Mouse (Mus musculus) testis, adult 2 months (tissue): Measurements from ENCODE around the gene Endou. TPM values are rescaled to one million over a fixed set of nuclear protein-coding genes. Genes with fewer than 3 reads are reported as not detected.

Experiments
- H3K27ac ChIP-seq: fragments of 200-500 bp; 2 replicates; pipeline ENCODE4 v1.5.1; 2012; ENCODE audit warnings: low read depth, low read length; ENCODE audit not compliant: control insufficient read depth, insufficient read depth
- H3K27me3 ChIP-seq: fragments of 200-500 bp; 2 replicates; pipeline ENCODE4 v1.6.1; 2012; ENCODE audit warnings: mild to moderate bottlenecking, low read length, moderate library complexity; ENCODE audit not compliant: control insufficient read depth, insufficient read depth
- H3K36me3 ChIP-seq: fragments of 200-500 bp; 2 replicates; pipeline ENCODE4 v1.6.1; 2012; ENCODE audit warnings: mild to moderate bottlenecking, low read length; ENCODE audit not compliant: control insufficient read depth, insufficient read depth
- H3K4me1 ChIP-seq: fragments of 200-500 bp; 2 replicates; pipeline ENCODE4 v1.6.1; 2012; ENCODE audit warnings: low read length; ENCODE audit not compliant: control insufficient read depth, insufficient read depth
- H3K4me3 ChIP-seq: fragments of 200-500 bp; 2 replicates; pipeline ENCODE4 v1.5.1; 2012; ENCODE audit warnings: low read depth, mild to moderate bottlenecking, low read length, moderate library complexity, mixed read lengths; ENCODE audit not compliant: control insufficient read depth
- CTCF ChIP-seq: fragments of 200-500 bp; IDR thresholded peaks from 2 replicates; pipeline ENCODE4 v1.5.1; 2012; ENCODE audit warnings: low read depth, mild to moderate bottlenecking, inconsistent platforms, low read length, moderate library complexity; ENCODE audit not compliant: control insufficient read depth, insufficient read depth, insufficient replicate concordance
- POLR2A ChIP-seq: fragments of 200-500 bp; IDR thresholded peaks from 2 replicates; pipeline ENCODE4 v1.6.1; 2012; ENCODE audit warnings: low read depth, mild to moderate bottlenecking, inconsistent platforms, low read length, moderate library complexity; ENCODE audit not compliant: control insufficient read depth
- polyA plus RNA-seq: library from polyadenylated mRNA; depleted of rRNA; stranded (reverse); fragments of >200 nt; gene quantifications from 2 replicates; pipeline ENCODE4 v1.2.3, GENCODE M21; 2012

Gene Endou
- polyA plus RNA-seq, 1 experiment = 0.89 TPM

- Histone ChIP-seq H3K4me1 (peaks cover 15% of the 10 kb centered on the region), H3K36me3 (no peaks in the 10 kb centered on the region), H3K27ac (peak overlapping the region; percentile 65), H3K27me3 (no peaks in the 10 kb centered on the region), H3K4me3 (no peak overlapping the region)
- TF ChIP-seq CTCF (no peak), POLR2A (no peak)
Measured at GRCm38 (mm10) chr15:97727048-97727447, 4.1 kb downstream of the Endou start.

DNA sequence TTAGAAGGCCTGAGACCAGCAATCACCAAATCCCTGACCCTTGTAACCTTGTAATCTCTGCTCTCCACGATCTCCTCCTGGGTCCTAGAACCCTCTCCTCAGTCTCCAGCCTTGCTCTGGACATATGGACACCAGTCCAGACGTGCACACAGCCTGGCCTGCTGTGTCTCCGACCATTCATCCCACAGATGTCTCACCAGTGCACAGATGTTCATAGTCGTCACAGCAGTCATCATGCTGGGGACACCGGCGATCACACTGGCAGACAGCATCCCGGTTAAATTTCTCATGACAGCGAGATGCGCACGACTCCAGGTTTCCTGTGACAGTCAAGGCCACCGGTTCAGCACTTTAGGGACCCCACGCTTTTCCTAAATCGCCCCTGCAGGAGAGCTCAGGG is 4.8 kb downstream of the Endou start:
- Histone ChIP-seq H3K4me3 (no peak overlapping the region), H3K36me3 (no peaks in the 10 kb centered on the region), H3K4me1 (peaks cover 15% of the 10 kb centered on the region), H3K27me3 (no peaks in the 10 kb centered on the region), H3K27ac (peak overlapping the region; percentile 88)
- no peak for TF ChIP-seq POLR2A
- no peak for TF ChIP-seq CTCF

DNA sequence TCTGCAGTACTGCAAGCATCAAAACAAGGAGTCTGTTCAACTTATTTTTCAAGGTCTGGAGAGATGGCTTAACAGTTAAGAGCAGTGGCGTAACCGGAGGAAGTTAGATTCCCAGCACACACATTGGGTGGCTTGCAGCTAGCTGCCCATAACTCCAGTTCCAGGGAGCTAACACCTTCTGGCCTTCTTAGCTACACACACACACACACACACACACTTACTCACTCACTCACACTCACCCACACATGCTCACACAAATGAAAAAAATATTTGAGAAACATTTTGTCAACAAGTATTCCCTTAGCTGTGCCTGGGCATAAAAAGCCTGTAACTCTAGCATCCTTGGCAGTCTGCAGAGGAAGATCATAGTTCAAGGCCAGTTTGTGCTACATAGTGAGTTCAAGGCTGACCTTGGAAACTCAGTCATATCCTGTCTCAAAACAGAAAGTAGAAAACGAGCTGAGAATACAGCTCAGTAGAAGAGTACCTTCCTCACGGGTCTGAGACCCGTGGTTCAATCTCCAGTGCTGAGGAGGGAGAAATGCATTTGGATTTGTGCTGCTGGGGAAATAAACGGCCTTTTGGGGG is 5.8 kb downstream of the Endou start:
- Histone ChIP-seq H3K4me3 (no peak overlapping the region), H3K27ac (peak overlapping the region; percentile 88), H3K4me1 (peaks cover 15% of the 10 kb centered on the region), H3K27me3 (no peaks in the 10 kb centered on the region), H3K36me3 (no peaks in the 10 kb centered on the region)
- TF ChIP-seq CTCF (no peak), POLR2A (no peak)

DNA sequence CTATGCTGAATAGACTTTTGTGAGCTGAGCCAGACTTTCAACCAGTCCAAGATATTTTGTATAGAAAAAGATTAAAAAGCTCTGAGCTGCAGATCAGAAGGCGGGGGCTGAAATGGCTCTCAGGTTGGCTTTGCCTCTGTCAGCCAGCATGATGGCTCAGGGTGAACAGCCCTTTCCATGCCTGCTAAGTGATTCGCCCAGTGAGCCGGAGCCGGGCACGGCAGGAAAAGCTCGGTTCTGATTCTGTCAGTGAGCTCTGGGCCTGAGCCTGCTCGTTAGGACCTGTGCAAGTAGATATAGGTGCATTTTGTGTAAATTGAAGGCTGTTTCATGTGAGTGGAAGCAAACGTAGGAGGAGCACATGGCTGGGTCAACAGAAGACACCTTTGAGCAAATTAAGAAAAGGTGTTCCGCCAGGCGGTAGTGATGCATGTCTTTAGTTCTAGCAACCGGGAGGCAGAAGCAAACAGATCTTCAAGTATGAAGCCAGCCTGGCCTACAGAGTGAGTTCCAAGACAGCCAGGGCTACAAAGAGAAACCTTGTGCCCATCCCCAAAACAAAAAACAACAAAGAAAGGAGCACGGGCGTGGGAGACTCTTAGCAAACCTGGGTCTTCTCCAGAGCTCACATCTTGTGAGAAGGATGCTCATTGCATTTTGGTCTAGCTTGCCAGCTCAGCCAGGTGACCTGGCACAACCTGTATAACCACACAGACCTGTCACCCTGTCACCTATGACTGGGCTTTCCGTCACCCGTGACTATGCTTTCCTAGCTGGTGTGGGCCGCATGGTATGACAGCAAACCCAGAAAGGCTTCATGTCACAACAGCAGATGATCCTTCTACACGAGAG is 6.6 kb downstream of the Endou start:
- peaks cover 18% of the 10 kb centered on the region for H3K4me1 ChIP-seq
- no peaks in the 10 kb centered on the region for H3K36me3 ChIP-seq
- no peaks in the 10 kb centered on the region for H3K27me3 ChIP-seq
- peak overlapping the region; percentile 88 for H3K27ac ChIP-seq
- H3K4me3 ChIP-seq = no peak overlapping the region
- TF ChIP-seq POLR2A (no peak), CTCF (no peak)

- H3K27ac ChIP-seq = peak overlapping the region; percentile 56
- peaks cover 14% of the 10 kb centered on the region for H3K4me1 ChIP-seq
- H3K36me3 ChIP-seq = no peaks in the 10 kb centered on the region
- H3K4me3 ChIP-seq = no peak overlapping the region
- H3K27me3 ChIP-seq = no peaks in the 10 kb centered on the region
- no peak for TF ChIP-seq POLR2A
- no peak for TF ChIP-seq CTCF
Measured at GRCm38 (mm10) chr15:97723536-97724345, 7.4 kb downstream of the Endou start.

DNA sequence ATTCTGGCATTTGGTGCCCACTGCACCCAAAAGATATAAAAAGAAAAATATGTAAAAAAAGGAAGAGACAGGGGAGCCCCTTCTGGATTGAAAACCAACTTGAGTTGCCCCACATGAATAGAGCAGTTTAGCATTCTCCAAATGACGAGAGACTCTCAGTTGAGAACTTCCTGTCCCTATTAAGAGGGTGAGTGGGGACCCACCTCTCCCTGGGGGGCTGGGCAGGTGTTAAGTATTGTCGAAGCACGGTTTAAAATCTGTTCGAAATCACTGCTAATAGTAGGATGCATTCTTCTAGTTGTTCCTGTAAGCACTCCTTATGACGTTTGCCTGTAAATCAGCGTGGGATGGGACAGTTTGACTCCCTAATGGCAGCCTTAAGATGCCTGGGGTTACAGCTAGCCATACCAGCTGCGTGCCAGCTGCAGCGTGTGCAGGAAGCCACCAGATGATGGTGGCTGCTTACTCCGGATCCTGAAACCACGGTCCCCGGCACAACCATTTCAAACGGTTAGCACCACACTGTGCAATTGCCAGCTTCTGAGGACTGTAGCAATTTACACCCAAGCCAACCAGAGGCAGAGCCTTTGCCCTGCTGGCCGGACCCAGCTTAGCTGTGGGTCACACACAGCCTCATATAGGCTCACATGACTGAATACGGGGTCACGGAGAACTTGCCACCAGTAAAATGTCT is 10.0 kb downstream of the Endou start:
- TF ChIP-seq CTCF = no peak
- TF ChIP-seq POLR2A = no peak
- Histone ChIP-seq H3K4me3 (no peak overlapping the region), H3K27ac (no peak overlapping the region), H3K36me3 (no peaks in the 10 kb centered on the region), H3K4me1 (peaks cover 11% of the 10 kb centered on the region), H3K27me3 (no peaks in the 10 kb centered on the region)

DNA sequence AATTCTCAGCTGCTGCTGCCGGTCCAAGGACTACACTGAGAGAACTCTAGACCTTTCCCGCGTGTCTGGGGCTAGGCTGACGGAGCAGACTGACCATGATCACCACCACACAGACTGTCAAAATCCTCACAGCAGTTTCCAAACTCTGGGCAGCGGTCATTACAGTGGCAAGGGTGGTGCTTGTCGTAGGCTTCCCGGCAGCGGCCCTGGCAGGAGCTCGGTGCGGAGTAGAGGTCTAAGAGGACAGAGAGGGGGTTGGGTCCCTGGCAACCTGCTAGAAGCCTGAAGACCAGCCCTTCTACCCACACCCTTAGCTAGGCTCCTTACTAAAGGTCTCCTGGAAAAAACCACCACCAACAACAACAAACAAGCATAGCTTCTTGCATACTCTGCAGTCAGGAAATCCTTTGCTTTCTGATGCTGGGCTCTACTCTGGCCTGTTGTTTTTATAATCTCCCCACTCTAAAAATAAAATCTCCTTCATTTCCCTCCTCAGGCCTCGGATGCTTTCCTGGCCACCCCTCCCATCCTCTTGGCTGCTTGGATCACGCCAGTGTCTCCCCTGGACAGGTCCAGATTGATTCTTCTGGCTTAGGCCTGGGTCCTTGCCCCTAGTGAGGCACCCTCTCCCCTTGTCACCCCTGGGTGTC is 11.0 kb downstream of the Endou start:
- H3K36me3 ChIP-seq = no peaks in the 10 kb centered on the region
- H3K4me1 ChIP-seq = peaks cover 11% of the 10 kb centered on the region
- TF ChIP-seq CTCF = no peak
- no peak for TF ChIP-seq POLR2A
- H3K27ac ChIP-seq = peak overlapping the region; percentile 19; the same call in 1 of the 2 replicates
- H3K4me3 ChIP-seq = no peak overlapping the region
- no peaks in the 10 kb centered on the region for H3K27me3 ChIP-seq
